Mouse (Mus musculus): ENCODE measurements at regions not wholly inside any gene's neighbourhood (a gene's known extent, or its start where the extent isn't known, plus 50 kb on each side); places are given as distances from the start of the nearest gene placed in this dataset.

- no peak overlapping the region for H3K27ac ChIP-seq (ENCODE audit: insufficient read depth, low read length)
- no peak for DNase-seq
- TF ChIP-seq POLR2A (IDR thresholded peaks at IDR 0.05; ENCODE audit: borderline replicate concordance, insufficient read depth, low read length) (no peak), CTCF (IDR thresholded peaks at IDR 0.05; ENCODE audit: borderline replicate concordance, insufficient read depth, low read depth, low read length) (no peak)
- H3K4me1 ChIP-seq (ENCODE audit: control insufficient read depth, insufficient read depth, low read length): no peaks in the 10 kb centered on the region
- no peaks in the 10 kb centered on the region for H3K27me3 ChIP-seq (ENCODE audit: control insufficient read depth, insufficient read depth, low read length)
- no peak overlapping the region for H3K4me3 ChIP-seq (replicated peaks; ENCODE audit: insufficient read depth, low read depth, low read length)
- 13% methylated on average over 9 of the region's 9 CpGs for whole genome bisulfite sequencing
Measured at GRCm38 (mm10) chr4:131266764-131267163, 322.6 kb downstream of the Matn1 start.

- Histone ChIP-seq H3K27ac (ENCODE audit: insufficient read depth, low read length) (no peak overlapping the region), H3K4me1 (ENCODE audit: control insufficient read depth, insufficient read depth, low read length) (no peaks in the 10 kb centered on the region), H3K27me3 (ENCODE audit: control insufficient read depth, insufficient read depth, low read length) (no peaks in the 10 kb centered on the region), H3K4me3 (replicated peaks; ENCODE audit: insufficient read depth, low read depth, low read length) (no peak overlapping the region)
- no peak for DNase-seq
- 44% methylated on average over 10 of the region's 10 CpGs for WGBS
- TF ChIP-seq POLR2A (IDR thresholded peaks at IDR 0.05; ENCODE audit: borderline replicate concordance, insufficient read depth, low read length) (no peak), CTCF (IDR thresholded peaks at IDR 0.05; ENCODE audit: borderline replicate concordance, insufficient read depth, low read depth, low read length) (no peak)
Measured at GRCm38 (mm10) chr4:131267760-131268159, 323.6 kb downstream of the Matn1 start.

GRCm38 (mm10) chr4:131270192-131270591, 326.0 kb downstream of the Matn1 start:
- H3K27me3 ChIP-seq (ENCODE audit: control insufficient read depth, insufficient read depth, low read length): no peaks in the 10 kb centered on the region
- no peak overlapping the region for H3K27ac ChIP-seq (ENCODE audit: insufficient read depth, low read length)
- H3K4me1 ChIP-seq (ENCODE audit: control insufficient read depth, insufficient read depth, low read length): peaks cover 4% of the 10 kb centered on the region; the same call in 1 of the 2 replicates
- DNase-seq: no peak
- peak; percentile 33; the same call in 1 of the 2 replicates for TF ChIP-seq CTCF (IDR thresholded peaks at IDR 0.05; ENCODE audit: borderline replicate concordance, insufficient read depth, low read depth, low read length)
- no peak for TF ChIP-seq POLR2A (IDR thresholded peaks at IDR 0.05; ENCODE audit: borderline replicate concordance, insufficient read depth, low read length)
- H3K4me3 ChIP-seq (replicated peaks; ENCODE audit: insufficient read depth, low read depth, low read length): no peak overlapping the region
- 32% methylated on average over 7 of the region's 7 CpGs for whole genome bisulfite sequencing

GRCm38 (mm10) chr4:131272060-131272459, 327.9 kb downstream of the Matn1 start:
- H3K4me1 ChIP-seq (ENCODE audit: control insufficient read depth, insufficient read depth, low read length): peaks cover 4% of the 10 kb centered on the region; the same call in 1 of the 2 replicates
- no peak overlapping the region for H3K4me3 ChIP-seq (replicated peaks; ENCODE audit: insufficient read depth, low read depth, low read length)
- H3K27me3 ChIP-seq (ENCODE audit: control insufficient read depth, insufficient read depth, low read length): no peaks in the 10 kb centered on the region
- TF ChIP-seq POLR2A (IDR thresholded peaks at IDR 0.05; ENCODE audit: borderline replicate concordance, insufficient read depth, low read length): no peak
- TF ChIP-seq CTCF (IDR thresholded peaks at IDR 0.05; ENCODE audit: borderline replicate concordance, insufficient read depth, low read depth, low read length): no peak
- no peak for DNase-seq
- H3K27ac ChIP-seq (ENCODE audit: insufficient read depth, low read length): no peak overlapping the region
- 90% methylated on average over 7 of the region's 7 CpGs for WGBS

GRCm38 (mm10) chr4:131293560-131293959, 349.4 kb downstream of the Matn1 start:
- TF ChIP-seq POLR2A (IDR thresholded peaks at IDR 0.05; ENCODE audit: borderline replicate concordance, insufficient read depth, low read length) (no peak), CTCF (IDR thresholded peaks at IDR 0.05; ENCODE audit: borderline replicate concordance, insufficient read depth, low read depth, low read length) (no peak)
- no peaks in the 10 kb centered on the region for H3K27me3 ChIP-seq (ENCODE audit: control insufficient read depth, insufficient read depth, low read length)
- no peak for DNase-seq
- H3K4me3 ChIP-seq (replicated peaks; ENCODE audit: insufficient read depth, low read depth, low read length): no peak overlapping the region
- H3K27ac ChIP-seq (ENCODE audit: insufficient read depth, low read length): no peak overlapping the region
- 89% methylated on average over 2 of the region's 2 CpGs for WGBS
- H3K4me1 ChIP-seq (ENCODE audit: control insufficient read depth, insufficient read depth, low read length): no peaks in the 10 kb centered on the region

- no peaks in the 10 kb centered on the region for H3K4me1 ChIP-seq (ENCODE audit: control insufficient read depth, insufficient read depth, low read length)
- no peak for DNase-seq
- WGBS: 77% methylated on average over 14 of the region's 14 CpGs
- TF ChIP-seq CTCF (IDR thresholded peaks at IDR 0.05; ENCODE audit: borderline replicate concordance, insufficient read depth, low read depth, low read length) (no peak), POLR2A (IDR thresholded peaks at IDR 0.05; ENCODE audit: borderline replicate concordance, insufficient read depth, low read length) (no peak)
- H3K27ac ChIP-seq (ENCODE audit: insufficient read depth, low read length): no peak overlapping the region
- H3K27me3 ChIP-seq (ENCODE audit: control insufficient read depth, insufficient read depth, low read length): no peaks in the 10 kb centered on the region
- H3K4me3 ChIP-seq (replicated peaks; ENCODE audit: insufficient read depth, low read depth, low read length): no peak overlapping the region
Measured at GRCm38 (mm10) chr4:131298011-131298674, 354.0 kb downstream of the Matn1 start.

GRCm38 (mm10) chr4:131303936-131304335, 359.8 kb downstream of the Matn1 start:
- TF ChIP-seq CTCF (IDR thresholded peaks at IDR 0.05; ENCODE audit: borderline replicate concordance, insufficient read depth, low read depth, low read length) (no peak), POLR2A (IDR thresholded peaks at IDR 0.05; ENCODE audit: borderline replicate concordance, insufficient read depth, low read length) (no peak)
- Histone ChIP-seq H3K27ac (ENCODE audit: insufficient read depth, low read length) (no peak overlapping the region), H3K27me3 (ENCODE audit: control insufficient read depth, insufficient read depth, low read length) (no peaks in the 10 kb centered on the region), H3K4me1 (ENCODE audit: control insufficient read depth, insufficient read depth, low read length) (0 out of 2 replicates have a peak, but pooled peaks cover 2% of the 10 kb centered on the region), H3K4me3 (replicated peaks; ENCODE audit: insufficient read depth, low read depth, low read length) (no peak overlapping the region)
- no peak for DNase-seq
- WGBS: 74% methylated on average over 3 of the region's 3 CpGs

- Histone ChIP-seq H3K4me3 (replicated peaks; ENCODE audit: insufficient read depth, low read depth, low read length) (no peak overlapping the region), H3K27me3 (ENCODE audit: control insufficient read depth, insufficient read depth, low read length) (no peaks in the 10 kb centered on the region), H3K27ac (ENCODE audit: insufficient read depth, low read length) (no peak overlapping the region), H3K4me1 (ENCODE audit: control insufficient read depth, insufficient read depth, low read length) (0 out of 2 replicates have a peak, but pooled peaks cover 2% of the 10 kb centered on the region)
- TF ChIP-seq CTCF (IDR thresholded peaks at IDR 0.05; ENCODE audit: borderline replicate concordance, insufficient read depth, low read depth, low read length) (no peak), POLR2A (IDR thresholded peaks at IDR 0.05; ENCODE audit: borderline replicate concordance, insufficient read depth, low read length) (no peak)
- 57% methylated on average over 12 of the region's 12 CpGs for WGBS
- DNase-seq: no peak
Measured at GRCm38 (mm10) chr4:131304361-131304777, 360.2 kb downstream of the Matn1 start.

Data from cerebellum, adult 2 months (tissue).